Mouse (Mus musculus) midbrain, embryonic 11.5 days (tissue): ENCODE data around the gene Tmprss11f. TPM values are rescaled to one million over a fixed set of nuclear protein-coding genes. Genes with fewer than 3 reads are reported as not detected.

Experiments
- polyA plus RNA-seq: library from polyadenylated mRNA; unstranded; fragments of >200 nt; fragmentation: Nextera tagmentation; extraction: Ambion mirVana; gene quantifications from 2 replicates; pipeline ENCODE4 v1.2.1, GENCODE M21; 2014

Gene Tmprss11f
- polyA plus RNA-seq, 1 experiment from 2014 or later, result 0.04 TPM

Other genes starting within 250 kb of the Tmprss11f start
- not detected in 2 replicates for gene Tmprss11a, start 163.4 kb downstream of the Tmprss11f start, polyA plus RNA-seq
- not detected in 2 replicates for gene Tmprss11g, start 113.8 kb downstream of the Tmprss11f start, polyA plus RNA-seq
- gene Tmprss11b, start 43.9 kb upstream of the Tmprss11f start, polyA plus RNA-seq, result not detected in 2 replicates
- not detected in 2 replicates for gene Tmprss11e, start 113.4 kb upstream of the Tmprss11f start, polyA plus RNA-seq
- gene Ythdc1, start 171.8 kb upstream of the Tmprss11f start, polyA plus RNA-seq, result 55.9 TPM in 2 replicates